Mouse (Mus musculus): ENCODE results near the gene Dusp28. TPM values are rescaled to one million over a fixed set of nuclear protein-coding genes. Genes with fewer than 3 reads are reported as not detected.

The Dusp28 gene
- polyA plus RNA-seq, 1 experiment from 2014 or later, result 12.9 TPM

DNA sequence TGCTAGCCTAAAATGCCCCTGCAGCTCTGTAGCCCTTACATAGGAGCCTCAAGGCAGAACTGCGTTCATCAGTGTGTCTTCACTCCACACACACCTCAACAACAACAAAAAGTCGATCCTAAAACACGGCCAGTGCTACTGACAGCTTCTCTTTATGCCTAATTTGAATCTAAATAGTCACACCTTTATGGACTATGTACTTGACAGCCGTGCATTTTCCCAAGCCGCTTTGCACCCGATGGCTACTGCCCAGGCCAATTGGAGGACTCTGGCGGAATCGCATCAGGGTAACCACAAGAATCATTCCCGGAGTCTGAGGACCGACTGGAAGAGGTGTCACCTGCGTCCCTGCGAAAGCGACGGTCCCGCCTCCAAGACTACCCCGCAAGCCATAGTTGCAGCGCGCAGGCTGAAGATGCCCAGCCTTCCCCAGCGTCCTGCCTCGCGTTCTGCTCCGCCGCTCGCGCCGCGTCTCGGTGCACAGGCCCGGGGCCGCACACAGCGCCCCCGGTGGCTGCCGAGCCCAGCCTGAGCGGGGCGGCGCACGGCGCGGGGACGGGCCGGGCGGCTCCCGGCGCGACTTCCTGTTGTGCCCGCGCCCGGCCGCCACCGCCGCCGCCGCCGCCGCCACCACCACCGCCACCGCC lies 3.6 kb downstream of the Dusp28 start, which contains the start of gene Rnpepl1:
Gene Rnpepl1 (plus strand): TSS at position 545 of the 647 bp plus-strand sequence.
- Histone ChIP-seq H3K9me3 (replicated peaks) (no peaks in the 10 kb centered on the region), H3K9ac (peak within 1 kb of the TSS; percentile 95), H3K27me3 (peaks cover 5% of the 10 kb centered on the region; the same call in 1 of the 2 replicates), H3K27ac (peak within 1 kb of the TSS; percentile 97), H3K4me2 (replicated peaks) (peak within 1 kb of the TSS; percentile 97), H3K36me3 (peaks cover 13% of the 10 kb centered on the region), H3K4me3 (peak within 1 kb of the TSS; percentile 90), H3K4me1 (peaks cover 39% of the 10 kb centered on the region)
- peak; percentile 71 for ATAC-seq (ENCODE audit: low FRiP score)
- under 1% methylated on average over 33 of the region's 57 CpGs for WGBS

DNA sequence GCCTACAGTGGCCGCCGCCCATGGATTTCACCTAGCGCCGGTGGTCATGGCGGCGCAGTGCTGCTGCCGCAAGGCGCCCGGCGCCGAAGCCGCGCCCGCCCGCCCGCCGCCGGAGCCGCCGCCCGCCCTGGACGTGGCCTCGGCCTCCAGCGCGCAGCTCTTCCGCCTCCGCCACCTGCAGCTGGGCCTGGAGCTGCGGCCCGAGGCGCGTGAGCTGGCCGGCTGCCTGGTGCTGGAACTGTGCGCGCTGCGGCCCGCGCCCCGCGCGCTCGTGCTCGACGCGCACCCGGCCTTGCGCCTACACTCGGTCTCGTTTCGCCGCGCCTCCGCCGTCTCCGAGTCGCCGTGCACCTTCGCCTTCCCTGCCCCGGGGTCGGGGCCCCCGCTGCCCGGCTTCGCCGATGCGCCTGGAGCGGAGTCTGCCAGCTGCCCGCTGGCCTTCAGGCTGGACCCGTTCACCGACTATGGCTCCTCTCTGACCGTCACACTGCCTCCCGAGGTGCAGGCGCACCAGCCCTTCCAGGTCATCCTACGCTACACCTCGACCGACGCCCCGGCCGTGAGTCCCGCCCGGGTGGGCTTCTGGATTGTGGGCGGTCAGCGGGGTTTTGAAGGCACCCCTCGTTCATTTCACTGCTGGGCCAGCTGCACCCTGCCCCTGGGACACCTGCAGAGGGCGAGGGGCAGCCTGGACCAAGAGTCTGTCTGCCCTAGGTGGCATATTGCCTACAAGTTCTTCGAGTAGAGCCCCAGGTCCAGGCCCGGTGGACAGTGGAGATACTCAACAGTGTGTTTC lies 4.3 kb downstream of the Dusp28 start:
- Histone ChIP-seq H3K4me3 (peak overlapping the region; percentile 90), H3K9me3 (replicated peaks) (no peaks in the 10 kb centered on the region), H3K36me3 (peaks cover 20% of the 10 kb centered on the region), H3K27ac (peak overlapping the region; percentile 97), H3K4me1 (peaks cover 39% of the 10 kb centered on the region), H3K9ac (peak overlapping the region; percentile 95), H3K27me3 (peaks cover 5% of the 10 kb centered on the region; the same call in 1 of the 2 replicates), H3K4me2 (replicated peaks) (peak overlapping the region; percentile 97)
- ATAC-seq (ENCODE audit: low FRiP score), result peak; percentile 12
- WGBS, result under 1% methylated on average over 69 of the region's 85 CpGs

DNA sequence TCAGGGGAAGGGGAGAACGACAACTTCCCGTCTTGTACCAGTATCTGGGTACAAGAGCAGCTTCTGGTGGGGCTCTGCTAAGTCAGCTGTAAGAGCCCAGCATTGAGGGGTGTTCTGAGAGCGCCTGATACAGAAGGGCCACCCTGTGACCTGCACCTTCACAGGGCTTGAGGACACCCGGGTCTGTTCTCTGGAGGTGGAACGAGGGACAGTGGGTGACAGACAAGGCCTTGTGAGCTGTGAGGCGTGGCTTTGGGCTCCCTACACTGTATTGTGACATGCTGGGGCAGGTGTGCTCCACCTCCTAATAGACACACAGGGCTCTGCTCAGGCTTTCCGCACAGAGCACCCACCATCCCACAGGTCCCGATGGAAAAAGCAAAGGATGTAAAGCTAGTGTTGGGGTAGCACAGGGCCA lies 4.9 kb downstream of the Dusp28 start:
- Histone ChIP-seq H3K9me3 (replicated peaks) (no peaks in the 10 kb centered on the region), H3K9ac (peak overlapping the region; percentile 95), H3K4me1 (peaks cover 37% of the 10 kb centered on the region), H3K27me3 (peaks cover 5% of the 10 kb centered on the region; the same call in 1 of the 2 replicates), H3K36me3 (peaks cover 26% of the 10 kb centered on the region), H3K4me2 (replicated peaks) (peak overlapping the region; percentile 97), H3K27ac (peak overlapping the region; percentile 97), H3K4me3 (peak overlapping the region; percentile 90)
- WGBS, result 43% methylated on average over 8 of the region's 8 CpGs
- ATAC-seq (ENCODE audit: low FRiP score), result no peak

GRCm38 (mm10) chr1:92912286-92912685 lies 5.5 kb downstream of the Dusp28 start:
- peaks cover 36% of the 10 kb centered on the region for H3K4me1 ChIP-seq
- 36% methylated on average over 1 of the region's 1 CpGs for WGBS
- H3K27me3 ChIP-seq, result peaks cover 5% of the 10 kb centered on the region; the same call in 1 of the 2 replicates
- peak overlapping the region; percentile 97 for H3K4me2 ChIP-seq (replicated peaks)
- peak overlapping the region; percentile 90 for H3K4me3 ChIP-seq
- peak overlapping the region; percentile 95 for H3K9ac ChIP-seq
- H3K36me3 ChIP-seq, result peaks cover 32% of the 10 kb centered on the region
- no peaks in the 10 kb centered on the region for H3K9me3 ChIP-seq (replicated peaks)
- peak overlapping the region; percentile 23; the same call in 1 of the 2 replicates for H3K27ac ChIP-seq
- no peak for ATAC-seq (ENCODE audit: low FRiP score)

GRCm38 (mm10) chr1:92914239-92914638 lies 7.5 kb downstream of the Dusp28 start:
- WGBS, result 75% methylated on average over 4 of the region's 4 CpGs
- Histone ChIP-seq H3K9ac (no peak overlapping the region), H3K4me3 (no peak overlapping the region), H3K27ac (no peak overlapping the region), H3K4me1 (peaks cover 29% of the 10 kb centered on the region), H3K36me3 (peaks cover 52% of the 10 kb centered on the region), H3K27me3 (0 out of 2 replicates have a peak, but pooled peaks cover 3% of the 10 kb centered on the region), H3K9me3 (replicated peaks) (no peaks in the 10 kb centered on the region), H3K4me2 (replicated peaks) (no peak overlapping the region)
- ATAC-seq (ENCODE audit: low FRiP score), result no peak

GRCm38 (mm10) chr1:92914993-92915392 lies 8.2 kb downstream of the Dusp28 start:
- Histone ChIP-seq H3K27ac (no peak overlapping the region), H3K4me2 (replicated peaks) (no peak overlapping the region), H3K9ac (no peak overlapping the region), H3K4me3 (no peak overlapping the region), H3K36me3 (peaks cover 59% of the 10 kb centered on the region), H3K4me1 (peaks cover 23% of the 10 kb centered on the region), H3K27me3 (no peaks in the 10 kb centered on the region), H3K9me3 (replicated peaks) (no peaks in the 10 kb centered on the region)
- 95% methylated on average over 11 of the region's 11 CpGs for WGBS
- ATAC-seq (ENCODE audit: low FRiP score), result no peak

GRCm38 (mm10) chr1:92916725-92917124 lies 9.9 kb downstream of the Dusp28 start:
- Histone ChIP-seq H3K4me2 (replicated peaks) (no peak overlapping the region), H3K9ac (no peak overlapping the region), H3K9me3 (replicated peaks) (no peaks in the 10 kb centered on the region), H3K27ac (no peak overlapping the region), H3K27me3 (no peaks in the 10 kb centered on the region), H3K4me3 (no peak overlapping the region), H3K36me3 (peaks cover 72% of the 10 kb centered on the region), H3K4me1 (peaks cover 14% of the 10 kb centered on the region)
- 97% methylated on average over 9 of the region's 9 CpGs for WGBS
- no peak for ATAC-seq (ENCODE audit: low FRiP score)

DNA sequence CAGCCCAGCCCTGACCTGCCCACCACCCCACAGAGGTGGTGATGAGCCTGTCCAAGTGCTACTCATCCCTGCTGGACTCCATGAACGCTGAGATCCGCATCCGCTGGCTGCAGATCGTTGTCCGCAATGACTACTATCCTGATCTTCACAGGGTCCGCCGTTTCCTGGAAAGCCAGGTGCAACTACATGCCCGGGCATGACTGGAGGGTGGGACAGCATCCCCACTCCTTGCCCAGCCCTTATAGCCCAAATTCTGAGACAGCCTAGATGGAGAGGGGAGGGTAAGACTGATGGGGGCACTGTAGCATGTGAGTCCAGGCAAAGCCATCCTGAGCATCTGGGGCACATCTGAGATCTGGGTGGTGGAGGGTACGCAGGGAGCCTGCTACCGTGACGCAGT lies 12.4 kb downstream of the Dusp28 start:
- H3K36me3 ChIP-seq, result peaks cover 71% of the 10 kb centered on the region
- ATAC-seq (ENCODE audit: low FRiP score), result no peak
- no peak overlapping the region for H3K4me2 ChIP-seq (replicated peaks)
- 93% methylated on average over 11 of the region's 11 CpGs for WGBS
- H3K4me1 ChIP-seq, result no peaks in the 10 kb centered on the region
- H3K9me3 ChIP-seq (replicated peaks), result no peaks in the 10 kb centered on the region
- H3K27me3 ChIP-seq, result no peaks in the 10 kb centered on the region
- H3K4me3 ChIP-seq, result no peak overlapping the region
- no peak overlapping the region for H3K9ac ChIP-seq
- no peak overlapping the region for H3K27ac ChIP-seq

GRCm38 (mm10) chr1:92919775-92920174 lies 13.0 kb downstream of the Dusp28 start:
- no peak; the same call in 1 of the 2 replicates for ATAC-seq (ENCODE audit: low FRiP score)
- Histone ChIP-seq H3K27me3 (no peaks in the 10 kb centered on the region), H3K36me3 (peaks cover 65% of the 10 kb centered on the region), H3K4me1 (no peaks in the 10 kb centered on the region), H3K9me3 (replicated peaks) (no peaks in the 10 kb centered on the region), H3K9ac (no peak overlapping the region), H3K4me3 (no peak overlapping the region), H3K27ac (no peak overlapping the region), H3K4me2 (replicated peaks) (no peak overlapping the region)
- 90% methylated on average over 12 of the region's 12 CpGs for WGBS

DNA sequence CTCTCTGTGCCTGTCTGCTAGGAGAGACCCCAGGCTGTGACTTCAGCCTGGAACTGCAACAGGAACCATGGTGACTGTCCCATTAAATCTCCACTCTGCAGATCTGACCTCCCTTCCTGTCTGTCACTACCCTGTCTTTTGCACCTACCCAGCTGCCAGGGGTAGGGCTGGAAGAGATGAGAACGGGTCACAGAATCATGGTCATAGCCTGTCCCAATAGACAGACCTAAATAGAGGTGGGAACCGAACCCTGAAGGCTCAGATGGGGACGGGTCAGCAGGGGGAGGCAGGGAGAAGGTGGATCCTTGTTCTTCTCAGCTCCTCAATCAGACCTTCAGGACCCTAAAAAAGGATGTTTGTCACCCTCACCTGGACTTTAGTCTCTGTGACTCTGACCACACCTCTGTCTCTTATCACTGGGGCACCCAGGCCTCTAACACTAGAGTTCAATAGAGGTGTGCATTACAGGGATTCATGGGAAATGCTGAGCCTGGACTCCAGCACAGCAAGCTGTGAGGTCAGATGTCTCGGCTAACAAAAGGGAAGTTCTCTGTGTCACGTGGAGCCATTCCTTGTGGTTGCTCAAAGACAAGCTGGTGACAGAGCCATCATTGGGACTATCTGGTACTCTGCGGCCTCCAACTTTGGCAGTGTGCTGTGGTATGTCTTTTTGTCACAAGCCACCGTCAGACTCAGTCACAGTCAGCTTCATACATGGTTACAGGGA lies 13.9 kb downstream of the Dusp28 start:
- H3K27ac ChIP-seq, result no peak overlapping the region
- no peaks in the 10 kb centered on the region for H3K27me3 ChIP-seq
- no peaks in the 10 kb centered on the region for H3K4me1 ChIP-seq

GRCm38 (mm10) chr1:92921496-92921895 lies 14.7 kb downstream of the Dusp28 start:
- no peak overlapping the region for H3K27ac ChIP-seq
- ATAC-seq (ENCODE audit: low FRiP score), result no peak
- H3K9ac ChIP-seq, result no peak overlapping the region
- 85% methylated on average over 4 of the region's 4 CpGs for WGBS
- no peaks in the 10 kb centered on the region for H3K4me1 ChIP-seq
- no peaks in the 10 kb centered on the region for H3K27me3 ChIP-seq
- no peak overlapping the region for H3K4me3 ChIP-seq
- H3K9me3 ChIP-seq (replicated peaks), result no peaks in the 10 kb centered on the region
- peaks cover 47% of the 10 kb centered on the region for H3K36me3 ChIP-seq
- H3K4me2 ChIP-seq (replicated peaks), result no peak overlapping the region

More for the DNA sequence above, 13.9 kb downstream of the Dusp28 start:
- Histone ChIP-seq H3K9me3 (replicated peaks) (no peaks in the 10 kb centered on the region), H3K36me3 (peaks cover 56% of the 10 kb centered on the region), H3K4me3 (no peak overlapping the region), H3K4me2 (replicated peaks) (no peak overlapping the region), H3K9ac (no peak overlapping the region)
- 86% methylated on average over 7 of the region's 7 CpGs for WGBS
- no peak for ATAC-seq (ENCODE audit: low FRiP score)

GRCm38 (mm10) chr1:92930171-92930706 lies 23.5 kb downstream of the Dusp28 start:
- Histone ChIP-seq H3K4me3 (no peak overlapping the region), H3K27me3 (peaks cover 9% of the 10 kb centered on the region; the same call in 1 of the 2 replicates), H3K27ac (no peak overlapping the region), H3K9me3 (replicated peaks) (no peaks in the 10 kb centered on the region), H3K4me2 (replicated peaks) (no peak overlapping the region), H3K9ac (no peak overlapping the region), H3K4me1 (peaks cover 8% of the 10 kb centered on the region), H3K36me3 (no peaks in the 10 kb centered on the region)
- 29% methylated on average over 1 of the region's 1 CpGs for whole genome bisulfite sequencing
- ATAC-seq (ENCODE audit: low FRiP score), result no peak
